Mouse (Mus musculus): ENCODE results near the gene Tmem88. TPM values are rescaled to one million over a fixed set of nuclear protein-coding genes. Genes with fewer than 3 reads are reported as not detected.

Gene Tmem88
- total and polyA plus RNA-seq, 2 experiments from 2014 or later: 33.0 to 62.5 TPM

- peak overlapping the region; percentile 61 for H3K4me3 ChIP-seq (ENCODE audit: low read depth, low read length)
- H3K36me3 ChIP-seq (replicated peaks; ENCODE audit: control insufficient read depth, insufficient read depth, low read length): peaks cover 11% of the 10 kb centered on the region; the same call in 1 of the 2 replicates
- H3K27ac ChIP-seq (ENCODE audit: low read depth): peak overlapping the region; percentile 99
- no peaks in the 10 kb centered on the region for H3K9me3 ChIP-seq (replicated peaks; ENCODE audit: control insufficient read depth, low read length)
- H3K4me1 ChIP-seq (ENCODE audit: control insufficient read depth, insufficient read depth): peaks cover 45% of the 10 kb centered on the region
- WGBS: 0% methylated on average over 14 of the region's 25 CpGs
- H3K9ac ChIP-seq (replicated peaks; ENCODE audit: low read depth, low read length): peak overlapping the region; percentile 82
- peak overlapping the region; percentile 95 for H3K4me2 ChIP-seq (ENCODE audit: low read depth, low read length)
- TF ChIP-seq CTCF (IDR thresholded peaks at IDR 0.05; ENCODE audit: low read depth) (no peak), EP300 (IDR thresholded peaks at IDR 0.05; ENCODE audit: low read depth) (peak; percentile 1; the same call in 1 of the 2 replicates)
- peak; percentile 9; the same call in 1 of the 2 replicates for ATAC-seq (ENCODE audit: insufficient read depth, low read depth)
- 0 out of 2 replicates have a peak, but pooled peaks cover 3% of the 10 kb centered on the region for H3K27me3 ChIP-seq (ENCODE audit: control insufficient read depth, insufficient read depth, low read length)
- peak; percentile 81 for DNase-seq (ENCODE audit: low spot score)
Observed at GRCm38 (mm10) chr11:69415668-69416451, 17.8 kb upstream of the Tmem88 start.

DNA sequence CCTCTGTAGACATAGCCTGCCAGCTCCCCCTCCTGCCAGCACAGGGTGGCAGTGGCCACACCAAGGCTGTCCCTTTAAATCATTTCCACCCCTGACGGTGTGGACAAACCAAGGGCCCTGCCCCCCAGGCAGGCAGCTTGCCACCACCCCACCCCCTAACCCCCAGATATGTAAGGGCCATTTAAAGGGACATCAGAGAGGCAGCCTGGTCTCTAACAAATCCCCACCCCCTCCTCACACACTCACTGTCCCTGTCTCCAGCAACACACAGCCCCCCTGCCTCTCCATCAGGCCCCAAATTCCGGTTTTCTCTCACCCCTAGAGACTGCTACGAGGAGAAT lies 17.3 kb upstream of the Tmem88 start:
- DNase-seq (ENCODE audit: low spot score) (peak; percentile 86), ATAC-seq (ENCODE audit: insufficient read depth, low read depth) (peak; percentile 24)
- H3K27me3 ChIP-seq (ENCODE audit: control insufficient read depth, insufficient read depth, low read length): no peaks in the 10 kb centered on the region
- no peaks in the 10 kb centered on the region for H3K9me3 ChIP-seq (replicated peaks; ENCODE audit: control insufficient read depth, low read length)
- peak overlapping the region; percentile 82 for H3K9ac ChIP-seq (replicated peaks; ENCODE audit: low read depth, low read length)
- H3K4me3 ChIP-seq (ENCODE audit: low read depth, low read length): peak overlapping the region; percentile 61
- H3K36me3 ChIP-seq (replicated peaks; ENCODE audit: control insufficient read depth, insufficient read depth, low read length): peaks cover 11% of the 10 kb centered on the region; the same call in 1 of the 2 replicates
- peak overlapping the region; percentile 99 for H3K27ac ChIP-seq (ENCODE audit: low read depth)
- 0% methylated on average over 3 of the region's 3 CpGs for WGBS
- peaks cover 40% of the 10 kb centered on the region for H3K4me1 ChIP-seq (ENCODE audit: control insufficient read depth, insufficient read depth)
- peak overlapping the region; percentile 95 for H3K4me2 ChIP-seq (ENCODE audit: low read depth, low read length)
- TF ChIP-seq CTCF (IDR thresholded peaks at IDR 0.05; ENCODE audit: low read depth) (peak; percentile 38), EP300 (IDR thresholded peaks at IDR 0.05; ENCODE audit: low read depth) (peak; percentile 28; the same call in 1 of the 2 replicates)

- Histone ChIP-seq H3K4me2 (ENCODE audit: low read depth, low read length) (peak overlapping the region; percentile 95), H3K4me3 (ENCODE audit: low read depth, low read length) (peak overlapping the region; percentile 61), H3K36me3 (replicated peaks; ENCODE audit: control insufficient read depth, insufficient read depth, low read length) (peaks cover 11% of the 10 kb centered on the region; the same call in 1 of the 2 replicates), H3K27ac (ENCODE audit: low read depth) (peak overlapping the region; percentile 99), H3K9ac (replicated peaks; ENCODE audit: low read depth, low read length) (peak overlapping the region; percentile 82), H3K27me3 (ENCODE audit: control insufficient read depth, insufficient read depth, low read length) (no peaks in the 10 kb centered on the region), H3K4me1 (ENCODE audit: control insufficient read depth, insufficient read depth) (peaks cover 37% of the 10 kb centered on the region), H3K9me3 (replicated peaks; ENCODE audit: control insufficient read depth, low read length) (no peaks in the 10 kb centered on the region)
- ATAC-seq (ENCODE audit: insufficient read depth, low read depth): no peak
- TF ChIP-seq CTCF (IDR thresholded peaks at IDR 0.05; ENCODE audit: low read depth) (no peak), EP300 (IDR thresholded peaks at IDR 0.05; ENCODE audit: low read depth) (no peak; the same call in 1 of the 2 replicates)
- no peak for DNase-seq (ENCODE audit: low spot score)
- WGBS: 34% methylated on average over 4 of the region's 4 CpGs
Observed at GRCm38 (mm10) chr11:69414421-69415326, 16.6 kb upstream of the Tmem88 start.

GRCm38 (mm10) chr11:69413221-69414181 lies 15.5 kb upstream of the Tmem88 start, which contains the start of gene Kdm6b:
Kdm6b (minus strand) TSS chr11:69413675.
- Histone ChIP-seq H3K4me2 (ENCODE audit: low read depth, low read length) (peak within 1 kb of the TSS; percentile 95), H3K9ac (replicated peaks; ENCODE audit: low read depth, low read length) (no peak within 1 kb of the TSS), H3K27ac (ENCODE audit: low read depth) (peak within 1 kb of the TSS; percentile 99), H3K9me3 (replicated peaks; ENCODE audit: control insufficient read depth, low read length) (no peaks in the 10 kb centered on the region), H3K4me1 (ENCODE audit: control insufficient read depth, insufficient read depth) (peaks cover 37% of the 10 kb centered on the region), H3K36me3 (replicated peaks; ENCODE audit: control insufficient read depth, insufficient read depth, low read length) (peaks cover 11% of the 10 kb centered on the region; the same call in 1 of the 2 replicates), H3K27me3 (ENCODE audit: control insufficient read depth, insufficient read depth, low read length) (no peaks in the 10 kb centered on the region), H3K4me3 (ENCODE audit: low read depth, low read length) (peak within 1 kb of the TSS; percentile 61)
- 41% methylated on average over 12 of the region's 12 CpGs for WGBS
- no peak for ATAC-seq (ENCODE audit: insufficient read depth, low read depth)
- TF ChIP-seq EP300 (IDR thresholded peaks at IDR 0.05; ENCODE audit: low read depth): no peak
- no peak for TF ChIP-seq CTCF (IDR thresholded peaks at IDR 0.05; ENCODE audit: low read depth)
- no peak for DNase-seq (ENCODE audit: low spot score)
